ENCODE assay signal across 8 mouse cellular contexts in genomic region chr17:25919786-25920642, GRCm38 (mm10). TPM values are rescaled to one million over a fixed set of nuclear protein-coding genes. Genes with fewer than 3 reads are reported as not detected.
DNase-seq lines count a peak whose midpoint lies in the region; ATAC-seq and TF ChIP-seq lines count a peak whose summit lies in the region.

No protein-coding gene starts in this region.

- intact Hi-C loops in heart, adult 2 months (cut with DNase I), result loop anchor here (2.0 kb wide), 2 partner anchors 21 to 25 kb away; no protein-coding TSS in a partner anchor

- H3K4me3 ChIP-seq in embryonic facial prominence, embryonic 14.5 days (ENCODE audit: low read depth, low read length), result peak overlapping the region; percentile 99
- peak overlapping the region; percentile 72 for H3K4me3 ChIP-seq in heart, adult 2 months
- peak overlapping the region; percentile 97 for H3K4me3 ChIP-seq in limb, embryonic 13.5 days
- peak overlapping the region; percentile 92 for H3K4me3 ChIP-seq in midbrain, embryonic 16.5 days (ENCODE audit: low read depth, low read length)

- no peaks in the 10 kb centered on the region for H3K9me3 ChIP-seq in embryonic facial prominence, embryonic 14.5 days (ENCODE audit: control insufficient read depth, low read length)
- H3K9me3 ChIP-seq in limb, embryonic 13.5 days, result no peaks in the 10 kb centered on the region
- H3K9me3 ChIP-seq in midbrain, embryonic 16.5 days (replicated peaks; ENCODE audit: control insufficient read depth, low read length, poor library complexity, severe bottlenecking), result no peaks in the 10 kb centered on the region

- peak; percentile 100 for DNase-seq in 3T3-L1 (ENCODE audit: low read depth, low spot score)
- peak; percentile 99 to 100 for DNase-seq in adrenal gland, postnatal 4 days (ENCODE audit: low spot score in 2 of 2)
- DNase-seq in embryonic facial prominence, embryonic 14.5 days (ENCODE audit: low spot score), result peak; percentile 100
- peak; percentile 100 for DNase-seq in heart, adult 2 months
- DNase-seq in kidney, adult 8-10 months, result peak; percentile 100
- DNase-seq in spleen, postnatal 10 days (ENCODE audit: low spot score in 2 of 2), result peak; percentile 99 to 100

- peak; percentile 42; the same call in 1 of the 2 replicates for TF ChIP-seq EP300 in heart, adult 2 months (IDR thresholded peaks at IDR 0.05; ENCODE audit: insufficient read depth, low read depth, low read length)

- peak overlapping the region; percentile 87 for H3K27ac ChIP-seq in embryonic facial prominence, embryonic 14.5 days (replicated peaks; ENCODE audit: low read depth, low read length)
- peak overlapping the region; percentile 98 for H3K27ac ChIP-seq in heart, adult 2 months
- H3K27ac ChIP-seq in limb, embryonic 13.5 days, result peak overlapping the region; percentile 89
- H3K27ac ChIP-seq in midbrain, embryonic 16.5 days (ENCODE audit: low read length), result peak overlapping the region; percentile 84

- ATAC-seq in embryonic facial prominence, embryonic 14.5 days (ENCODE audit: low read depth), result peak; percentile 98
- ATAC-seq in limb, embryonic 13.5 days (ENCODE audit: low FRiP score, low read depth), result peak; percentile 98
- peak; percentile 99 for ATAC-seq in midbrain, embryonic 16.5 days

- TF ChIP-seq POLR2A in heart, adult 2 months (IDR thresholded peaks at IDR 0.05; ENCODE audit: insufficient read depth, low read depth, low read length), result peak; percentile 85

- no peaks in the 10 kb centered on the region for H3K27me3 ChIP-seq in embryonic facial prominence, embryonic 14.5 days (replicated peaks; ENCODE audit: control insufficient read depth, insufficient read depth, low read length)
- no peaks in the 10 kb centered on the region for H3K27me3 ChIP-seq in heart, adult 2 months (ENCODE audit: control insufficient read depth, insufficient read depth, low read length)
- no peaks in the 10 kb centered on the region for H3K27me3 ChIP-seq in limb, embryonic 13.5 days
- H3K27me3 ChIP-seq in midbrain, embryonic 16.5 days (ENCODE audit: control insufficient read depth, insufficient read depth, low read depth, low read length), result no peaks in the 10 kb centered on the region

- 0% methylated on average over 29 of the region's 40 CpGs for WGBS in embryonic facial prominence, embryonic 14.5 days
- WGBS in heart, adult 2 months, result 1% methylated on average over 40 of the region's 40 CpGs
- under 1% methylated on average over 37 of the region's 40 CpGs for WGBS in limb, embryonic 13.5 days
- under 1% methylated on average over 38 of the region's 40 CpGs for WGBS in midbrain, embryonic 16.5 days

- H3K4me2 ChIP-seq in embryonic facial prominence, embryonic 14.5 days (ENCODE audit: low read depth, low read length), result peak overlapping the region; percentile 91
- peak overlapping the region; percentile 95 for H3K4me2 ChIP-seq in limb, embryonic 13.5 days (replicated peaks)
- peak overlapping the region; percentile 62 for H3K4me2 ChIP-seq in midbrain, embryonic 16.5 days (ENCODE audit: low read length)

- no peak for TF ChIP-seq CTCF in heart, adult 2 months (IDR thresholded peaks at IDR 0.05)

- H3K79me2 ChIP-seq in heart, adult 2 months (replicated peaks; ENCODE audit: control insufficient read depth, insufficient read depth, low read length), result peaks cover 10% of the 10 kb centered on the region

- peak overlapping the region; percentile 90 for H3K9ac ChIP-seq in embryonic facial prominence, embryonic 14.5 days (ENCODE audit: low read depth, low read length)
- H3K9ac ChIP-seq in heart, adult 2 months (ENCODE audit: low read depth, low read length), result peak overlapping the region; percentile 69
- H3K9ac ChIP-seq in limb, embryonic 13.5 days, result peak overlapping the region; percentile 74
- peak overlapping the region; percentile 75 for H3K9ac ChIP-seq in midbrain, embryonic 16.5 days (ENCODE audit: low read depth, low read length)

- H3K4me1 ChIP-seq in embryonic facial prominence, embryonic 14.5 days (ENCODE audit: control insufficient read depth, insufficient read depth, low read length), result peaks cover 12% of the 10 kb centered on the region
- peaks cover 8% of the 10 kb centered on the region for H3K4me1 ChIP-seq in heart, adult 2 months (ENCODE audit: control insufficient read depth, insufficient read depth, low read length)
- peaks cover 20% of the 10 kb centered on the region for H3K4me1 ChIP-seq in limb, embryonic 13.5 days
- peaks cover 22% of the 10 kb centered on the region for H3K4me1 ChIP-seq in midbrain, embryonic 16.5 days (ENCODE audit: control insufficient read depth, insufficient read depth, low read length)

- peaks cover 14% of the 10 kb centered on the region; the same call in 1 of the 2 replicates for H3K36me3 ChIP-seq in embryonic facial prominence, embryonic 14.5 days (ENCODE audit: control insufficient read depth, insufficient read depth, low read length)
- no peaks in the 10 kb centered on the region for H3K36me3 ChIP-seq in heart, adult 2 months (ENCODE audit: control insufficient read depth, insufficient read depth, low read length)
- H3K36me3 ChIP-seq in limb, embryonic 13.5 days, result peaks cover 10% of the 10 kb centered on the region
- H3K36me3 ChIP-seq in midbrain, embryonic 16.5 days (ENCODE audit: control insufficient read depth, insufficient read depth, low read length), result peaks cover 3% of the 10 kb centered on the region; the same call in 1 of the 2 replicates

RNA-seq across cellular contexts. Expression of gene Rab40c, which starts 0.5 kb away (rescaled TPM):
- total RNA-seq in adrenal gland, postnatal 4 days (2021), result 10 to 100 TPM; 36.4 to 38.1 TPM
- 17.1 and 19.7 TPM in 2 replicates for polyA plus RNA-seq in embryonic facial prominence, embryonic 14.5 days (2014; fragmentation: Nextera tagmentation; extraction: Ambion mirVana)
- 10 to 100 TPM; 15.2 to 17.6 TPM for total RNA-seq in heart, adult 2 months (2021)
- polyA plus RNA-seq in heart, adult 2 months (2012; rRNA removed), result 20.5 and 33.8 TPM in 2 replicates
- polyA plus RNA-seq in limb, embryonic 13.5 days (2015; fragmentation: Nextera tagmentation; extraction: Ambion mirVana), result 33.4 and 37.6 TPM in 2 replicates
- polyA plus RNA-seq in midbrain, embryonic 16.5 days (2015; fragmentation: Nextera tagmentation; extraction: Ambion mirVana), result 50.9 and 52.2 TPM in 2 replicates

RNA-seq across cellular contexts. Expression of gene Pigq, which starts 24.7 kb away (rescaled TPM):
- total RNA-seq in adrenal gland, postnatal 4 days (2021), result 100 to 1,000 TPM in 1 of 2 experiments, 10 to 100 TPM in 1; 97.7 to 115 TPM
- polyA plus RNA-seq in embryonic facial prominence, embryonic 14.5 days (2014; fragmentation: Nextera tagmentation; extraction: Ambion mirVana), result 51.8 and 52.2 TPM in 2 replicates
- 10 to 100 TPM; 40.8 to 48.7 TPM for total RNA-seq in heart, adult 2 months (2021)
- 74.7 and 115 TPM in 2 replicates for polyA plus RNA-seq in heart, adult 2 months (2012; rRNA removed)
- 50.2 and 50.5 TPM in 2 replicates for polyA plus RNA-seq in limb, embryonic 13.5 days (2015; fragmentation: Nextera tagmentation; extraction: Ambion mirVana)
- polyA plus RNA-seq in midbrain, embryonic 16.5 days (2015; fragmentation: Nextera tagmentation; extraction: Ambion mirVana), result 71.3 and 85.3 TPM in 2 replicates

RNA-seq across cellular contexts. Expression of gene Nhlrc4, which starts 24.7 kb away (rescaled TPM):
- 1 to 10 TPM in 1 of 2 experiments, under 1 TPM in 1; 0.54 to 1.5 TPM for total RNA-seq in adrenal gland, postnatal 4 days (2021)
- polyA plus RNA-seq in embryonic facial prominence, embryonic 14.5 days (2014; fragmentation: Nextera tagmentation; extraction: Ambion mirVana), result 0.99 TPM in 1 of 2 replicates, not detected in the other
- total RNA-seq in heart, adult 2 months (2021), result under 1 TPM; 0.10 to 0.30 TPM
- 0.15 and 2.8 TPM in 2 replicates for polyA plus RNA-seq in heart, adult 2 months (2012; rRNA removed)
- not detected in 2 replicates for polyA plus RNA-seq in limb, embryonic 13.5 days (2015; fragmentation: Nextera tagmentation; extraction: Ambion mirVana)
- 0.16 and 0.78 TPM in 2 replicates for polyA plus RNA-seq in midbrain, embryonic 16.5 days (2015; fragmentation: Nextera tagmentation; extraction: Ambion mirVana)

RNA-seq across cellular contexts. Expression of gene A930017K11Rik, which starts 32.4 kb away (rescaled TPM):
- total RNA-seq in adrenal gland, postnatal 4 days (2021), result 1 to 10 TPM in 1 of 2 experiments, not detected in 1; 1.1 TPM
- 0.16 TPM in 1 of 2 replicates, not detected in the other for polyA plus RNA-seq in embryonic facial prominence, embryonic 14.5 days (2014; fragmentation: Nextera tagmentation; extraction: Ambion mirVana)
- total RNA-seq in heart, adult 2 months (2021), result under 1 TPM; 0.27 to 0.37 TPM
- 0.44 and 0.61 TPM in 2 replicates for polyA plus RNA-seq in heart, adult 2 months (2012; rRNA removed)
- polyA plus RNA-seq in limb, embryonic 13.5 days (2015; fragmentation: Nextera tagmentation; extraction: Ambion mirVana), result 0.19 and 0.31 TPM in 2 replicates
- polyA plus RNA-seq in midbrain, embryonic 16.5 days (2015; fragmentation: Nextera tagmentation; extraction: Ambion mirVana), result 2.8 and 3.1 TPM in 2 replicates

RNA-seq across cellular contexts. Expression of gene Wfikkn1, which starts 39.4 kb away (rescaled TPM):
- 1 to 10 TPM; 5.1 to 5.2 TPM for total RNA-seq in adrenal gland, postnatal 4 days (2021)
- 0.42 and 0.48 TPM in 2 replicates for polyA plus RNA-seq in embryonic facial prominence, embryonic 14.5 days (2014; fragmentation: Nextera tagmentation; extraction: Ambion mirVana)
- under 1 TPM; 0.50 to 0.82 TPM for total RNA-seq in heart, adult 2 months (2021)
- polyA plus RNA-seq in heart, adult 2 months (2012; rRNA removed), result 0.29 and 0.44 TPM in 2 replicates
- polyA plus RNA-seq in limb, embryonic 13.5 days (2015; fragmentation: Nextera tagmentation; extraction: Ambion mirVana), result 0.41 and 0.57 TPM in 2 replicates
- polyA plus RNA-seq in midbrain, embryonic 16.5 days (2015; fragmentation: Nextera tagmentation; extraction: Ambion mirVana), result 0.45 and 0.52 TPM in 2 replicates

Comparison
In these comparisons a context has a peak if more than half of its experiments do, and no peak if none do; other contexts are left out.
1. Peak in every context shown above with its lines: DNase-seq, ATAC-seq, H3K4me3 ChIP-seq and H3K27ac ChIP-seq.